Mouse (Mus musculus) neural tube, embryonic 11.5 days (tissue): ENCODE results near the gene Csrnp1. TPM values are rescaled to one million over a fixed set of nuclear protein-coding genes. Genes with fewer than 3 reads are reported as not detected.
A peak's percentile ranks its signal among the peaks of the same experiment; 100 is the strongest.

Source experiments
- ATAC-seq: fragments of 200-750 bp; cut with Nextera tagmentation; 2 replicates; pipeline ENCODE4 v1.8.0; 2017; ENCODE audit warnings: moderate number of reproducible peaks, mild to moderate bottlenecking, moderate TSS enrichment, moderate library complexity; ENCODE audit not compliant: insufficient read depth, low FRiP score, low TSS enrichment
- DNase-seq: peaks from one replicate; pipeline ENCODE4 v3.0.0-alpha.2; 2015; ENCODE audit warnings: low spot score
- H3K27ac ChIP-seq: fragments of 300-500 bp; sonication (generic); 2 replicates; pipeline ENCODE4 v1.5.1; 2014; ENCODE audit warnings: low read depth, mild to moderate bottlenecking, low read length
- H3K27me3 ChIP-seq: fragments of 300-500 bp; sonication (generic); 2 replicates; pipeline ENCODE4 v1.6.1; 2014; ENCODE audit warnings: mild to moderate bottlenecking, low read length, mixed read lengths; ENCODE audit not compliant: control insufficient read depth, insufficient read depth
- H3K36me3 ChIP-seq: fragments of 300-500 bp; sonication (generic); 2 replicates; pipeline ENCODE4 v1.6.1; 2014; ENCODE audit warnings: mild to moderate bottlenecking, low read length, moderate library complexity, mixed read lengths; ENCODE audit not compliant: control insufficient read depth, insufficient read depth
- H3K4me1 ChIP-seq: fragments of 300-500 bp; sonication (generic); 2 replicates; pipeline ENCODE4 v1.6.1; 2014; ENCODE audit warnings: low read length, mixed read lengths; ENCODE audit not compliant: control insufficient read depth, insufficient read depth
- H3K4me2 ChIP-seq: fragments of 300-500 bp; sonication (generic); 2 replicates; pipeline ENCODE4 v1.6.1; 2014; ENCODE audit warnings: low read depth, mild to moderate bottlenecking, moderate library complexity
- H3K4me3 ChIP-seq: fragments of 300-500 bp; sonication (generic); 2 replicates; pipeline ENCODE4 v1.5.1; 2014; ENCODE audit warnings: low read depth, low read length
- H3K9ac ChIP-seq: fragments of 300-500 bp; sonication (generic); 2 replicates; pipeline ENCODE4 v1.6.1; 2014; ENCODE audit warnings: mild to moderate bottlenecking, low read length
- H3K9me3 ChIP-seq: fragments of 300-500 bp; sonication (generic); 2 replicates; pipeline ENCODE4 v1.6.1; 2016; ENCODE audit warnings: low read length; ENCODE audit not compliant: control insufficient read depth
- WGBS: fragments of 180-500 bp; shearing (Covaris S2); extraction: QIAGEN DNeasy Blood & Tissue Kit; methylation state at CpG from one replicate; pipeline ENCODE4 v1.1.7; 2014; 5-methylcytosine and 5-hydroxymethylcytosine counted together
- polyA plus RNA-seq: library from polyadenylated mRNA; unstranded; fragments of >200 nt; fragmentation: Nextera tagmentation; extraction: Ambion mirVana; gene quantifications from 2 replicates; pipeline ENCODE4 v1.2.1, GENCODE M21; 2014

Csrnp1 gene
- polyA plus RNA-seq, 1 experiment from 2014 or later: 1.3 TPM

DNA sequence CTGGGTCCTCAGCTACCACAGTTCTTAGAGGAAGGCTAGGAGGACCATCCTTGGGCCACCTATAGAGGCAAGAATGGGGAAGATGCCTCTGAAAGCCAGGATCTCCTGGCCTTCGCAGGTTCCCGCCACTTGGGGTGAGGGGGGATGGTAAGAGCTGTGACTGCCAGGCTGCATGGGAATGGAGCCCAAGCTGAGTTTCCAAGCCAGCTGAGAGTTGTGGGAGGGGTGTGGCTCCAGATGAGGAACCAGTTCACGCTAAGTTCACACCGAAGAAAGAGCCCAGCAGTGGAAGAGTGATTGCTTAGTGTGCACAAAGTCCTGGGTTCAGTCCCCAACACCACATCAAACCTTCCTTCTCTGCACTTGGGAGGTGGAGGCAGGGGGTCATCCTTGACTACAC is 22.2 kb downstream of the Csrnp1 start:
- no peak overlapping the region for H3K27ac ChIP-seq
- no peak for ATAC-seq
- peaks cover 3% of the 10 kb centered on the region; the same call in 1 of the 2 replicates for H3K4me1 ChIP-seq
- no peak for DNase-seq
- H3K4me2 ChIP-seq: no peak overlapping the region
- H3K9ac ChIP-seq: no peak overlapping the region
- no peaks in the 10 kb centered on the region for H3K36me3 ChIP-seq
- H3K27me3 ChIP-seq: no peaks in the 10 kb centered on the region
- no peaks in the 10 kb centered on the region for H3K9me3 ChIP-seq
- 83% methylated on average over 4 of the region's 4 CpGs for WGBS
- H3K4me3 ChIP-seq: no peak overlapping the region

GRCm38 (mm10) chr9:119958835-119959234 is 25.6 kb downstream of the Csrnp1 start:
- no peaks in the 10 kb centered on the region for H3K9me3 ChIP-seq
- no peak overlapping the region for H3K27ac ChIP-seq
- H3K27me3 ChIP-seq: no peaks in the 10 kb centered on the region
- DNase-seq: no peak
- 86% methylated on average over 9 of the region's 9 CpGs for WGBS
- H3K36me3 ChIP-seq: no peaks in the 10 kb centered on the region
- no peak overlapping the region for H3K4me2 ChIP-seq
- H3K4me1 ChIP-seq: peaks cover 3% of the 10 kb centered on the region; the same call in 1 of the 2 replicates
- H3K9ac ChIP-seq: no peak overlapping the region
- no peak for ATAC-seq
- H3K4me3 ChIP-seq: no peak overlapping the region

- whole genome bisulfite sequencing: 88% methylated on average over 9 of the region's 9 CpGs
- DNase-seq (no peak), ATAC-seq (no peak)
- Histone ChIP-seq H3K9ac (no peak overlapping the region), H3K9me3 (no peaks in the 10 kb centered on the region), H3K4me2 (no peak overlapping the region), H3K36me3 (no peaks in the 10 kb centered on the region), H3K4me1 (no peaks in the 10 kb centered on the region), H3K27me3 (no peaks in the 10 kb centered on the region), H3K4me3 (no peak overlapping the region), H3K27ac (no peak overlapping the region)
These were observed 33.1 kb downstream of the Csrnp1 start for GRCm38 (mm10) chr9:119951388-119951787.

DNA sequence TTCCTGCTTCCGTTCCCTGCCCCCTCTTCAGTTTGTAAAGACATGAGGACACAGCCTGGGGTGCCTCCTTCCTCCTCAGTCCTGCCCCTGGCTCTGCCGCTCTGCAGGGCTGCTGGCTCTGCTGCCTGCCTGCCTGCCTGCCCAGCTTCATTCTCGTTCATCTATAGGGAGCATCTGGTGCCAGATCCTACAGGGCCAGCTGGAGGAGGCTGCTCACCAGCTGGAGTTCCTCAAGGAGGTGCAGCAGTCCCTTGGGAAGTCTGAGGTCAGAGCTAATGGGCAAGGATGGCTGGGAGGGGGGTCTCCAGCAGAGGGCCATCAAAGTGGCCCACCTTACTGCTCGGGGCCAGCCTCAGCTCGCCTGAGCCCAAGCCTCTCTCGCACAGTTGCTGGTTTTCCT is 34.0 kb downstream of the Csrnp1 start:
- Histone ChIP-seq H3K4me3 (no peak overlapping the region), H3K27ac (0 out of 2 replicates have a peak overlapping the region, but pooled peaks have one; percentile 8), H3K36me3 (no peaks in the 10 kb centered on the region), H3K9ac (no peak overlapping the region), H3K4me2 (no peak overlapping the region), H3K4me1 (no peaks in the 10 kb centered on the region), H3K27me3 (no peaks in the 10 kb centered on the region), H3K9me3 (no peaks in the 10 kb centered on the region)
- no peak for DNase-seq
- ATAC-seq: no peak
- WGBS: 60% methylated on average over 6 of the region's 6 CpGs

- Histone ChIP-seq H3K4me3 (no peak overlapping the region), H3K4me1 (no peaks in the 10 kb centered on the region), H3K36me3 (no peaks in the 10 kb centered on the region), H3K9ac (no peak overlapping the region), H3K4me2 (no peak overlapping the region), H3K27ac (no peak overlapping the region), H3K9me3 (no peaks in the 10 kb centered on the region), H3K27me3 (no peaks in the 10 kb centered on the region)
- DNase-seq (no peak), ATAC-seq (no peak)
- 67% methylated on average over 3 of the region's 3 CpGs for WGBS
These were observed 35.7 kb downstream of the Csrnp1 start for GRCm38 (mm10) chr9:119948804-119949203.

DNA sequence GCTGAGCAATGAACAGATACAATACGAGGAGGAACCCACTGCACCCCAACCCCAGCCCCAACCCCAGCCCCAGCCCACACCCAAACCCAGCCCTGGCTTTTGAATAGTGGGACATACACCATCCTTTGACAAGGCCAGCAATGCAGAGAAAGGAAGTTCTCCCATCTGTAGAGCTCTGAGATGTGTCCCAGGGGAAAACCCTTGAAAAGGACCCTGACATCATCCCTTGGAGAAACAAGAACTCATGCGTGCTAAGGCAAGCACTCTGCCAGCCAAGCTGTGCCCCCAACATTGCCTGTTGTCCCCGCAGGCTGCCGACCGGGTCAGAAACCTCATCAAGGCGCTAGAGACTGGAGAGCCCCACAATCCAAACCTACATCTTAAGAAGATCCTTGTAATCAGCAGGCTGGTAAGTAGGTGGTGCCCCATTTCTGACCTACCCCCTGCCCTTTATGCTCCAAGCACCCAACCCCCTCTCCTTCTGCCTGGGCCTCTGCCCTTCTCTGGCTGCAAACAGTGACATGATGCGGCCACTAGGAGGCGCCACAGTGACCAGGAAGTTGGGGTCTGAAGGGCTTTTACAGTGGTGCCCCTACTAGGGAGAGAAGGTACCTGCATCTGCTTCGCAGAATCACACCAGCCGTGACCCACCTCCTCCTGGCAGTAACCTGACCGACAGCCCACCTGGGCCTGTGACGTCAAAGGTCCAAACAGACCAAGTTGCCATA is 39.1 kb downstream of the Csrnp1 start:
- Histone ChIP-seq H3K4me2 (no peak overlapping the region), H3K9ac (no peak overlapping the region), H3K27me3 (no peaks in the 10 kb centered on the region), H3K27ac (no peak overlapping the region), H3K4me1 (no peaks in the 10 kb centered on the region), H3K4me3 (no peak overlapping the region), H3K9me3 (no peaks in the 10 kb centered on the region), H3K36me3 (no peaks in the 10 kb centered on the region)
- ATAC-seq: no peak
- WGBS: 73% methylated on average over 12 of the region's 12 CpGs
- no peak for DNase-seq

- ATAC-seq (no peak), DNase-seq (no peak)
- no peaks in the 10 kb centered on the region for H3K27me3 ChIP-seq
- H3K36me3 ChIP-seq: no peaks in the 10 kb centered on the region
- no peaks in the 10 kb centered on the region for H3K4me1 ChIP-seq
- H3K4me2 ChIP-seq: no peak overlapping the region
- H3K27ac ChIP-seq: no peak overlapping the region
- H3K9ac ChIP-seq: no peak overlapping the region
- WGBS: 73% methylated on average over 1 of the region's 1 CpGs
- no peak overlapping the region for H3K4me3 ChIP-seq
- no peaks in the 10 kb centered on the region for H3K9me3 ChIP-seq
These were observed 41.1 kb downstream of the Csrnp1 start for GRCm38 (mm10) chr9:119943326-119943725.

- ATAC-seq: no peak
- no peak for DNase-seq
- H3K4me2 ChIP-seq: no peak overlapping the region
- no peak overlapping the region for H3K4me3 ChIP-seq
- no peak overlapping the region for H3K9ac ChIP-seq
- 84% methylated on average over 14 of the region's 14 CpGs for WGBS
- H3K9me3 ChIP-seq: no peaks in the 10 kb centered on the region
- no peaks in the 10 kb centered on the region for H3K27me3 ChIP-seq
- no peaks in the 10 kb centered on the region for H3K36me3 ChIP-seq
- H3K4me1 ChIP-seq: 0 out of 2 replicates have a peak, but pooled peaks cover 3% of the 10 kb centered on the region
- H3K27ac ChIP-seq: no peak overlapping the region
These were observed 42.6 kb downstream of the Csrnp1 start for GRCm38 (mm10) chr9:119941861-119942260.

GRCm38 (mm10) chr9:119941407-119941806 is 43.1 kb downstream of the Csrnp1 start:
- 84% methylated on average over 5 of the region's 5 CpGs for WGBS
- Histone ChIP-seq H3K4me1 (0 out of 2 replicates have a peak, but pooled peaks cover 3% of the 10 kb centered on the region), H3K27ac (no peak overlapping the region), H3K4me3 (no peak overlapping the region), H3K4me2 (no peak overlapping the region), H3K9me3 (no peaks in the 10 kb centered on the region), H3K36me3 (no peaks in the 10 kb centered on the region), H3K27me3 (no peaks in the 10 kb centered on the region), H3K9ac (no peak overlapping the region)
- DNase-seq (no peak), ATAC-seq (no peak)
